Mouse (Mus musculus): ENCODE measurements around the gene Fez2. TPM values are rescaled to one million over a fixed set of nuclear protein-coding genes. Genes with fewer than 3 reads are reported as not detected.

The Fez2 gene
- polyA plus RNA-seq, 1 experiment from 2014 or later: 28.7 TPM

DNA sequence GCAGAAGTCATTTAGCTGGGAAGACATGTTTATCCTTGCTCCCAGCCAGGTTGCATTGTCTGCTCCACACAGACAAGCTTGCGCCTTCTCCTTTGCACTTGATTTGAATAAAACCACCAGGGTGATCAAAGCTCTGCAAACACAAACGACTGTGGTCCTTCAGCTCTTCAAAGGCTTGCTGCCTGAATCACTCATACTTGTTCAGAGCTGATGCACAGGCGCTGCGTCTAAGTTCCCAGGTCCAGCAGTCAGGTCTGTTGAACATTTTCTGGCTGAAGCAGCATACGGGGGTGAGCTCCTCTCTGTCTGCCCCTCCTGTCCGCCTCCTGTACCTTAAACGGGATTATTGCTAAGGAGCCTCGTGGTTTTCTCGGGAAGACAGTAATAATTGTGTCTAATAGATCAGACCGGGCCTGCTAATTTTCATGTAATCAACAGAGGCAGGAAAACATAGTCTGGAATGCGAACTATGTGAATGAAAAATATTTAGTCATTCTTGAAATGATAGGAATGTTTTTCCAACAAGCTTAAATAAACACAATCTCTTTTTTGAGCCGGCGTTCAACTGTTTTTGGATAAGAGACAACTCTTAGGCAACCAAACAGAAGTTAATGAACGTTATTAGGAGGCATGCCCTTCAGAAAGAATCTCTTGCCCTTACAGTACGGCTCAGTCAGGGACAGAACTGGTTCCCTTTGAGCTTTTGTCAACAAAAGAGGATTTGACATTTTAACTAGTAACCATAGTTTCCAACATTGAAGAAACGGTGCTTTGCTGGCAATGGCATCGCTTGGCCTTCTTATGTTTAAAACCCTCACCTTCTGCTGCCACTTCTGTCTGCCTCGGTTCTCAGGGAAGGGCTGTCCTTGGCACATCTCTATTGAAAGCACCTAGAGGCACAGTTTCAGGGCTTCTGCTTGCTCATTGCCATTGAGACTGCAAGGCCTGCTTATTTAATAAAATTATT lies 95.3 kb downstream of the Fez2 start:
- H3K27me3 ChIP-seq (ENCODE audit: control insufficient read depth, insufficient read depth, low read length): no peaks in the 10 kb centered on the region
- DNase-seq (ENCODE audit: low spot score): no peak
- TF ChIP-seq EP300 (optimal IDR thresholded peaks at IDR 0.05) (no peak), CTCF (IDR thresholded peaks at IDR 0.05; ENCODE audit: low read depth) (no peak)
- no peak for ATAC-seq (ENCODE audit: low FRiP score, low TSS enrichment)
- 0 out of 2 replicates have a peak, but pooled peaks cover 3% of the 10 kb centered on the region for H3K4me1 ChIP-seq (replicated peaks; ENCODE audit: control insufficient read depth, insufficient read depth)
- H3K4me3 ChIP-seq (ENCODE audit: low read depth, low read length): no peak overlapping the region
- H3K9me3 ChIP-seq (ENCODE audit: control insufficient read depth, low read length): no peaks in the 10 kb centered on the region
- peak overlapping the region; percentile 18; the same call in 1 of the 2 replicates for H3K4me2 ChIP-seq (replicated peaks; ENCODE audit: low read depth)
- H3K36me3 ChIP-seq (ENCODE audit: control insufficient read depth, insufficient read depth, low read length): no peaks in the 10 kb centered on the region; the same call in 1 of the 2 replicates
- no peak overlapping the region for H3K9ac ChIP-seq (ENCODE audit: low read length)
- H3K27ac ChIP-seq (replicated peaks): 0 out of 2 replicates have a peak overlapping the region, but pooled peaks have one; percentile 9
- 23% methylated on average over 18 of the region's 18 CpGs for WGBS

DNA sequence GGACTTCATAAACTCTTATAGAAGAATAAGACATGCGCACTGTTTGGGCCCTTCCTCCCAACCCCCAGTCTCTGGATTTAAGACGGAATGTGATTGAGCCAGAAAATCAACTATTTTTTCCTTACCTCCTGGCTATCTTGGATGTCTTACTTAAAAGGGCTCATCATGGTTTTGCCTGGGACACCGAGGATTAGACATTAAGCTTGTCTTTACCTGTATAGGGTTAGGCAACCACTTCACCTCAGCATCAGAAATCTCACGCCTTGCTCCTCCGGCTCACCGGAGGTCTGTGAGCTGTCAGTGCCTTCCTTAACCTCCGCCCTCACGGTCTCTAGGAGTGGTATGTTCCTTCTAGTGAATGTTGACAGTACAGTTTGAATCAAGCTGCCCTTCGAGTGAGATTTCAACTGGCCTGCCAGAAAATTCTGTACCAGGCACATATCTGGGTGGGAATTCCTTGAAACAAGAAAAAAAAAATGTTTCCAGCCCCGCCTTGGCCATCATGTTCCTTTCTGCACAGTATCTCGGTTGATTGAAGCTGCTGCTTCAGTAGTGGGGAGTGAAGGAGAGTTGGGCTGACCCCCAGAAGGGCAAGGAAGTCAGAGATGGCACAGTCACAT lies 96.6 kb downstream of the Fez2 start:
- TF ChIP-seq EP300 (optimal IDR thresholded peaks at IDR 0.05) (no peak), CTCF (IDR thresholded peaks at IDR 0.05; ENCODE audit: low read depth) (no peak)
- DNase-seq (ENCODE audit: low spot score): no peak
- 66% methylated on average over 11 of the region's 11 CpGs for WGBS
- Histone ChIP-seq H3K4me3 (ENCODE audit: low read depth, low read length) (no peak overlapping the region), H3K27ac (replicated peaks) (no peak overlapping the region), H3K4me2 (replicated peaks; ENCODE audit: low read depth) (no peak overlapping the region), H3K9ac (ENCODE audit: low read length) (no peak overlapping the region), H3K27me3 (ENCODE audit: control insufficient read depth, insufficient read depth, low read length) (no peaks in the 10 kb centered on the region), H3K4me1 (replicated peaks; ENCODE audit: control insufficient read depth, insufficient read depth) (0 out of 2 replicates have a peak, but pooled peaks cover 3% of the 10 kb centered on the region), H3K36me3 (ENCODE audit: control insufficient read depth, insufficient read depth, low read length) (no peaks in the 10 kb centered on the region; the same call in 1 of the 2 replicates), H3K9me3 (ENCODE audit: control insufficient read depth, low read length) (no peaks in the 10 kb centered on the region)
- 0 out of 2 replicates have a peak, but pooled peaks have one; percentile 24 for ATAC-seq (ENCODE audit: low FRiP score, low TSS enrichment)

Other genes starting within 250 kb of the Fez2 start
- 4.3 and 5.1 TPM in 2 replicates for gene Crim1, start 217.9 kb downstream of the Fez2 start, polyA plus RNA-seq (2015; fragmentation: Nextera tagmentation; extraction: Ambion mirVana)
- 0.28 and 0.39 TPM in 2 replicates for gene Vit, start 89.9 kb upstream of the Fez2 start, polyA plus RNA-seq (2015; fragmentation: Nextera tagmentation; extraction: Ambion mirVana)

All from stomach, postnatal 0 days (tissue).